Mouse (Mus musculus) thymus, postnatal 10 days (tissue): ENCODE data around the gene Tmem248.

Experiments used
- DNase-seq, 2 experiments: peaks; one replicate each; pipeline ENCODE4 v3.0.0; 2021; ENCODE audit warnings: low spot score in 2 of 2

The Tmem248 gene

GRCm38 (mm10) chr5:130200233-130201029 lies 16.4 kb upstream of the Tmem248 start:
- DNase-seq, result no peak

GRCm38 (mm10) chr5:130203948-130204347 lies 12.9 kb upstream of the Tmem248 start:
- DNase-seq, result no peak

- DNase-seq, result no peak
These were observed 12.3 kb upstream of the Tmem248 start for GRCm38 (mm10) chr5:130204560-130204959.

GRCm38 (mm10) chr5:130205441-130206023 lies 11.3 kb upstream of the Tmem248 start:
- DNase-seq, result no peak

- DNase-seq, result no peak
These were observed 9.6 kb upstream of the Tmem248 start for GRCm38 (mm10) chr5:130207299-130207698.

GRCm38 (mm10) chr5:130212956-130213355 lies 3.9 kb upstream of the Tmem248 start:
- no peak for DNase-seq

DNA sequence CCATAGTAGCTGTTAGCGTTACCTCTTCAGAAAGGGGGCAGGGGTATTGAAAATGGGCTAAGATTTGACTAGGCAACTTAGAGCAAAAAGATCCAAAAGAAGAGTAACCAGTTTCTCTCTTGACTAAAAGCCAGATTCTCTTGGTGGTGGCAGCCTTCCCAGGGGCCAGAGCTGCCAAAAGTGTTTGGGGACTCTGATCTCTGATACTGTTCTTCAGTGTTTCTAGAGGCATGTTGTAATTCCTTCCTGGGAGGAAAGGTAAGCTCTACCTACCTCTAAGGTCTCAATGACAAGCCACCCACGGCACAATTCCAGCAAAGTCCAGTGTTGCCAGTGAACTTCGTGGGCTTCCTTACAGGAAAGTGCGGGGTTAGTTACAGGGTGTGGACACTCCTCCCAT lies 525 bp downstream of the Tmem248 start:
- DNase-seq, result no peak

- no peak for DNase-seq
These were observed 1.5 kb downstream of the Tmem248 start for GRCm38 (mm10) chr5:130218336-130218735.

- no peak for DNase-seq
These were observed 4.4 kb downstream of the Tmem248 start for GRCm38 (mm10) chr5:130221316-130221715.

DNA sequence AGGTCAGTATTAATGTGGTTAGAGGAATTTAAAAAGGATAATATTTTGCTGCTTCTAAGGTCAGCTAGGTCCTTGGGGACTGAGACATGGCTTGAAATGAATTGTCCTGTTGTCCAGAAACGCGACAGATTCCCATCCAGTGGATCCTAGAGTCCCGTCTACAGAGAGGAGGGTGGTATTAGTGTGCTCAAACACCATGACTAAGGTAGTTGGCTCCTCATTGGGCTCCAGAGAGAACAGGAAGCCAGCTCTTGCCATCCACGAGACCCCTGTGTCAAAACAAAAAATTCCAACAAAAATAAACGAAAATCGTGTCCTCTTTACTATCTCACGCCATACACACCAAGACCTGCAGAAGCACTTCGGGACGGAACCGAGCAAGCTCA lies 4.9 kb downstream of the Tmem248 start:
- no peak for DNase-seq

- DNase-seq, result peak; percentile 94 to 96
These were observed 5.5 kb downstream of the Tmem248 start for GRCm38 (mm10) chr5:130222146-130223004.

GRCm38 (mm10) chr5:130226790-130227189 lies 9.9 kb downstream of the Tmem248 start:
- DNase-seq, result no peak

- no peak for DNase-seq
These were observed 11.2 kb downstream of the Tmem248 start for GRCm38 (mm10) chr5:130228120-130228519.

DNA sequence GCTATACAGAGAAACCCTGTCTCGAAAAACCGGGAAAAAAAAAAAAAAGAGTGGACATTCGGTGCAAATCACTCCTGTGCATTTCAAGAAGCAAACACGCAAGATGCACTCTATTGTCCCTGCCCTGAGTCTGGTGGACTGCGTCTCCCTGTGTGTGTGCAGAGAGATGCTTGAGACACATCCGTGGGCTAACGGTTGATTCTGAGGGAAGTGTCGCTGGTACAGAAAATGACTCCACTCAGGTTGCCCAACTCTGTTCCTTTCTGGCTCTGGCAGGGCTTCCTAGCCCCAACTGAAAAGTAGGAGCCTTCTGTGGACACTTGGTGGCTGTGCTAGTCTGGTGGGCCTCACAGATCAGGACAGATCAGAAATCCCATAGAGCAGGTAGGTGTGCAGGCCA lies 19.4 kb downstream of the Tmem248 start:
- DNase-seq, result no peak

- DNase-seq, result no peak
These were observed 22.4 kb downstream of the Tmem248 start for GRCm38 (mm10) chr5:130239236-130239635.

DNA sequence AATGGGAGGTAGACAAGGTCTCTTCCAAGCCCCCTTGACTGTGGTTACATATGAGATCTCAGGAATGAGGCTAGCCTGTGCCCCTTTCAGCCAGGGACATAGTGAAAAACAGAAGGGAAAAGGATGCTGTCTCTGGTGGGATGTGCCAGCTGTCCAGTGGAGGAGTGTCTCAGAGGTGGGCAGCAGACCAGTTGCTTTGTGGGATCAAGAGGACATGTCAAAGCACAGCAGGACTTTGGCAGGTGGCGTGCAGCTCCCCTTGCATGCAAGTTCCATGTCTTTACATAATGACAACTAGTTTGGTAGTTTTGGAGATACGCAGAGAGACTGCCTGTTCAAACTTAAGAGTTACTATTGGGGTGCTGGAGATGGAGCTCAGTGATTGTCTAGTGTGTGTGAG lies 23.0 kb downstream of the Tmem248 start:
- DNase-seq, result no peak

- no peak for DNase-seq
These were observed 24.5 kb downstream of the Tmem248 start for GRCm38 (mm10) chr5:130241426-130241825.

GRCm38 (mm10) chr5:130247823-130248222 lies 30.9 kb downstream of the Tmem248 start:
- DNase-seq, result no peak

- DNase-seq, result no peak
These were observed 37.5 kb downstream of the Tmem248 start for GRCm38 (mm10) chr5:130254164-130255016.

GRCm38 (mm10) chr5:130255017-130255720 lies 38.3 kb downstream of the Tmem248 start, which contains the start of the genes Sbds and Tyw1:
TSS of gene Sbds (minus strand) at chr5:130255530.
TSS of gene Tyw1 (plus strand) at chr5:130255619.
- peak; percentile 96 for DNase-seq
